ENCODE assay signal across 19 mouse cellular contexts in genomic region chr9:61406343-61406742, GRCm38 (mm10). TPM values are rescaled to one million over a fixed set of nuclear protein-coding genes. Genes with fewer than 3 reads are reported as not detected.
DNase-seq lines count a peak whose midpoint lies in the region; ATAC-seq and TF ChIP-seq lines count a peak whose summit lies in the region.
"Had no signal": no experiment of that assay in that cellular context is flagged by ENCODE, and none has a peak within 500 bp of the region (broad histone marks: within the 10 kb centered on the region; RNA-seq: fewer than 3 reads in every experiment).

No protein-coding gene starts in this region.

- no peak for TF ChIP-seq CTCF in midbrain, postnatal 0 days (IDR thresholded peaks at IDR 0.05)

- H3K27me3 ChIP-seq in heart, embryonic 10.5 days (ENCODE audit: insufficient read depth, poor library complexity, severe bottlenecking): peaks cover 29% of the 10 kb centered on the region
- peaks cover 3% of the 10 kb centered on the region; the same call in 1 of the 2 replicates for H3K27me3 ChIP-seq in midbrain, embryonic 13.5 days
- no peaks in the 10 kb centered on the region for H3K27me3 ChIP-seq in midbrain, postnatal 0 days (ENCODE audit: insufficient read depth, low read length)
- peaks cover 14% of the 10 kb centered on the region; the same call in 1 of the 2 replicates for H3K27me3 ChIP-seq in hindbrain, embryonic 13.5 days
- no peaks in the 10 kb centered on the region for H3K27me3 ChIP-seq in neural tube, embryonic 15.5 days (replicated peaks)

- H3K9ac ChIP-seq in midbrain, embryonic 13.5 days (replicated peaks): 0 out of 2 replicates have a peak overlapping the region, but pooled peaks have one; percentile 19
- H3K9ac ChIP-seq in midbrain, postnatal 0 days (replicated peaks; ENCODE audit: low read length, poor library complexity, severe bottlenecking): no peak overlapping the region
- no peak overlapping the region for H3K9ac ChIP-seq in hindbrain, embryonic 13.5 days
- no peak overlapping the region for H3K9ac ChIP-seq in neural tube, embryonic 15.5 days (replicated peaks)
- H3K9ac ChIP-seq: embryonic facial prominence, embryonic 13.5 days had no signal

- peak; percentile 90 for DNase-seq in heart, adult 11 months
- no peak for DNase-seq in heart, embryonic 10.5 days (ENCODE audit: low spot score)
- no peak for DNase-seq in midbrain, postnatal 0 days (ENCODE audit: low spot score)
- DNase-seq in gastrocnemius, adult 8-10 months (ENCODE audit: low spot score in 2 of 2): no peak
- DNase-seq: adrenal gland, postnatal 25 days; cerebellum, adult 8-10 months; cerebellum, postnatal 36 days; embryo, embryonic 11 days; gastrocnemius, adult 2 months; kidney, adult 11 months; left cerebral cortex, postnatal 4 days had no signal

- H3K4me1 ChIP-seq in heart, embryonic 10.5 days: peaks cover 14% of the 10 kb centered on the region
- peaks cover 57% of the 10 kb centered on the region for H3K4me1 ChIP-seq in midbrain, embryonic 13.5 days (replicated peaks)
- H3K4me1 ChIP-seq in midbrain, postnatal 0 days (ENCODE audit: insufficient read depth, low read length): peaks cover 21% of the 10 kb centered on the region
- H3K4me1 ChIP-seq in hindbrain, embryonic 13.5 days (replicated peaks): peaks cover 67% of the 10 kb centered on the region
- H3K4me1 ChIP-seq in neural tube, embryonic 15.5 days: peaks cover 64% of the 10 kb centered on the region

- no peak overlapping the region for H3K27ac ChIP-seq in heart, embryonic 10.5 days
- H3K27ac ChIP-seq in midbrain, embryonic 13.5 days: peak overlapping the region; percentile 88
- no peak overlapping the region for H3K27ac ChIP-seq in midbrain, postnatal 0 days (ENCODE audit: low read depth, low read length)
- peak overlapping the region; percentile 93 for H3K27ac ChIP-seq in hindbrain, embryonic 13.5 days
- peak overlapping the region; percentile 85 for H3K27ac ChIP-seq in neural tube, embryonic 15.5 days (replicated peaks)
- H3K27ac ChIP-seq: gastrocnemius, adult 2 months; macrophage had no signal

- H3K36me3 ChIP-seq in heart, embryonic 10.5 days: peaks cover 93% of the 10 kb centered on the region
- H3K36me3 ChIP-seq in midbrain, embryonic 13.5 days: peaks cover 71% of the 10 kb centered on the region
- H3K36me3 ChIP-seq in midbrain, postnatal 0 days (ENCODE audit: insufficient read depth, low read length): peaks cover 54% of the 10 kb centered on the region
- peaks cover 74% of the 10 kb centered on the region for H3K36me3 ChIP-seq in hindbrain, embryonic 13.5 days
- peaks cover 44% of the 10 kb centered on the region for H3K36me3 ChIP-seq in neural tube, embryonic 15.5 days

- 81% methylated on average over 1 of the region's 1 CpGs for WGBS in heart, embryonic 10.5 days
- WGBS in midbrain, embryonic 13.5 days: 79% methylated on average over 1 of the region's 1 CpGs
- WGBS in midbrain, postnatal 0 days: 86% methylated on average over 1 of the region's 1 CpGs
- WGBS in hindbrain, embryonic 13.5 days: 63% methylated on average over 1 of the region's 1 CpGs
- 87% methylated on average over 1 of the region's 1 CpGs for WGBS in neural tube, embryonic 15.5 days

- H3K4me3 ChIP-seq in heart, embryonic 10.5 days: no peak overlapping the region
- H3K4me3 ChIP-seq in midbrain, embryonic 13.5 days (replicated peaks): no peak overlapping the region
- no peak overlapping the region for H3K4me3 ChIP-seq in midbrain, postnatal 0 days (ENCODE audit: low read depth, low read length)
- no peak overlapping the region for H3K4me3 ChIP-seq in hindbrain, embryonic 13.5 days
- no peak overlapping the region for H3K4me3 ChIP-seq in neural tube, embryonic 15.5 days (replicated peaks)
- H3K4me3 ChIP-seq: embryonic facial prominence, embryonic 13.5 days; erythroblast, embryonic 14.5 days had no signal

- no peak for ATAC-seq in midbrain, embryonic 13.5 days
- no peak for ATAC-seq in midbrain, postnatal 0 days (ENCODE audit: low FRiP score)
- no peak for ATAC-seq in hindbrain, embryonic 13.5 days (ENCODE audit: low FRiP score)
- no peak for ATAC-seq in neural tube, embryonic 15.5 days (ENCODE audit: low FRiP score)
- ATAC-seq: lung, postnatal 0 days had no signal

- no peaks in the 10 kb centered on the region for H3K9me3 ChIP-seq in heart, embryonic 10.5 days
- no peaks in the 10 kb centered on the region for H3K9me3 ChIP-seq in midbrain, embryonic 13.5 days
- no peaks in the 10 kb centered on the region for H3K9me3 ChIP-seq in midbrain, postnatal 0 days (ENCODE audit: low read length)
- H3K9me3 ChIP-seq in hindbrain, embryonic 13.5 days: no peaks in the 10 kb centered on the region
- no peaks in the 10 kb centered on the region for H3K9me3 ChIP-seq in neural tube, embryonic 15.5 days (replicated peaks)
- H3K9me3 ChIP-seq: embryonic facial prominence, embryonic 13.5 days had no signal

- 0 out of 2 replicates have a peak overlapping the region, but pooled peaks have one; percentile 42 for H3K4me2 ChIP-seq in midbrain, embryonic 13.5 days (replicated peaks)
- no peak overlapping the region for H3K4me2 ChIP-seq in midbrain, postnatal 0 days (ENCODE audit: low read depth, low read length, poor library complexity, severe bottlenecking)
- no peak overlapping the region for H3K4me2 ChIP-seq in hindbrain, embryonic 13.5 days
- H3K4me2 ChIP-seq in neural tube, embryonic 15.5 days: no peak overlapping the region
- H3K4me2 ChIP-seq: heart, embryonic 11.5 days had no signal

RNA-seq across cellular contexts. Expression of gene Tle3, which starts 34.2 kb away (rescaled TPM):
- polyA plus RNA-seq in heart, embryonic 10.5 days (2016; fragmentation: Nextera tagmentation; extraction: Ambion mirVana): 15.6 and 25.4 TPM in 2 replicates
- polyA plus RNA-seq in midbrain, embryonic 13.5 days (2015; fragmentation: Nextera tagmentation; extraction: Ambion mirVana): 40.7 and 50.8 TPM in 2 replicates
- 82.2 and 94.9 TPM in 2 replicates for total RNA-seq in midbrain, postnatal 0 days (2014; rRNA removed)
- 20.2 and 21.8 TPM in 2 replicates for polyA plus RNA-seq in midbrain, postnatal 0 days (2015; fragmentation: Nextera tagmentation; extraction: Ambion mirVana)
- polyA plus RNA-seq in hindbrain, embryonic 13.5 days (2015; fragmentation: Nextera tagmentation; extraction: Ambion mirVana): 31.0 and 32.3 TPM in 2 replicates
- polyA plus RNA-seq in neural tube, embryonic 15.5 days (2015; fragmentation: Nextera tagmentation; extraction: Ambion mirVana): 20.5 and 24.2 TPM in 2 replicates
- 1 to 10 TPM; 3.2 to 6.7 (median 4.3) TPM for total RNA-seq in gastrocnemius, adult 8-10 months (2022)

Comparison
In these comparisons a context has a peak if more than half of its experiments do, and no peak if none do; other contexts are left out.
1. H3K27ac ChIP-seq: peak in midbrain, embryonic 13.5 days (single experiment), hindbrain, embryonic 13.5 days (single experiment) and neural tube, embryonic 15.5 days (single experiment); none in heart, embryonic 10.5 days (single experiment) and midbrain, postnatal 0 days (single experiment).